Mouse (Mus musculus) sigmoid colon, adult 10 weeks (tissue): Measurements from ENCODE around the gene Olfr1279. TPM values are rescaled to one million over a fixed set of nuclear protein-coding genes. Genes with fewer than 3 reads are reported as not detected.

Source experiments
- polyA plus RNA-seq: library from polyadenylated mRNA; stranded (reverse); fragments of 350-450 nt; fragmentation: Illumina TruSeq; extraction: RNeasy Lipid Tissue Mini Kit (QIAGEN cat#74804); gene quantifications from one replicate; pipeline ENCODE4 v1.2.3, GENCODE M21; 2014; ENCODE audit warnings: low read depth, low replicate concordance

Olfr1279 gene
- polyA plus RNA-seq: not detected

GRCm38 (mm10) chr2:111300374-111300773 lies at the start of gene Olfr1279:
Gene Olfr1279 (plus strand): TSS chr2:111300635.

GRCm38 (mm10) chr2:111254216-111254615 lies 46.2 kb upstream of the Olfr1279 start, which contains the start of gene Olfr1276:
Gene Olfr1276 (plus strand): TSS chr2:111254516.

GRCm38 (mm10) chr2:111274006-111274405 lies 26.4 kb upstream of the Olfr1279 start, which contains the start of gene Olfr1277:
Gene Olfr1277 (minus strand): TSS chr2:111274106.

GRCm38 (mm10) chr2:111289836-111290235 lies 10.6 kb upstream of the Olfr1279 start, which contains the start of gene Olfr1278:
Gene Olfr1278 (plus strand): TSS chr2:111290136.

GRCm38 (mm10) chr2:111313717-111314116 lies 13.3 kb downstream of the Olfr1279 start, which contains the start of gene Olfr1280:
Gene Olfr1280 (plus strand): TSS chr2:111314017.

GRCm38 (mm10) chr2:111326220-111326619 lies 25.8 kb downstream of the Olfr1279 start, which contains the start of gene Olfr1281:
Gene Olfr1281 (plus strand): TSS chr2:111326520.

GRCm38 (mm10) chr2:111335976-111336375 lies 35.5 kb downstream of the Olfr1279 start, which contains the start of gene Olfr1282:
Gene Olfr1282 (minus strand): TSS chr2:111336076.

Other genes with a start within 250 kb of the Olfr1279 start
- not detected for gene Gm13941, start 194.7 kb upstream of the Olfr1279 start, polyA plus RNA-seq
- gene Gm15130, start 147.7 kb upstream of the Olfr1279 start, polyA plus RNA-seq: not detected
- not detected for gene 4930430A15Rik, start 71.0 kb upstream of the Olfr1279 start, polyA plus RNA-seq
- gene Olfr1275, start 65.3 kb upstream of the Olfr1279 start, polyA plus RNA-seq: not detected
- gene Olfr1276, start 46.1 kb upstream of the Olfr1279 start, polyA plus RNA-seq: not detected
- gene Olfr1277, start 26.5 kb upstream of the Olfr1279 start, polyA plus RNA-seq: not detected
- not detected for gene Olfr1278, start 10.5 kb upstream of the Olfr1279 start, polyA plus RNA-seq
- not detected for gene Olfr1280, start 13.4 kb downstream of the Olfr1279 start, polyA plus RNA-seq
- not detected for gene Olfr1281, start 25.9 kb downstream of the Olfr1279 start, polyA plus RNA-seq
- not detected for gene Olfr1282, start 35.4 kb downstream of the Olfr1279 start, polyA plus RNA-seq
- not detected for gene Olfr1283, start 66.2 kb downstream of the Olfr1279 start, polyA plus RNA-seq
- gene Olfr1284, start 74.9 kb downstream of the Olfr1279 start, polyA plus RNA-seq: not detected
- gene Olfr1286, start 122.5 kb downstream of the Olfr1279 start, polyA plus RNA-seq: not detected
- gene Olfr1287, start 148.5 kb downstream of the Olfr1279 start, polyA plus RNA-seq: not detected
- gene Olfr1288, start 173.5 kb downstream of the Olfr1279 start, polyA plus RNA-seq: not detected
- gene Olfr1289, start 180.2 kb downstream of the Olfr1279 start, polyA plus RNA-seq: not detected
- gene Olfr1290, start 193.2 kb downstream of the Olfr1279 start, polyA plus RNA-seq: not detected
- not detected for gene Olfr1291-ps1, start 196.5 kb downstream of the Olfr1279 start, polyA plus RNA-seq
- gene Olfr1293-ps, start 224.6 kb downstream of the Olfr1279 start, polyA plus RNA-seq: not detected
- not detected for gene Olfr1294, start 239.7 kb downstream of the Olfr1279 start, polyA plus RNA-seq